Mouse (Mus musculus) kidney, adult 10 weeks (tissue): ENCODE data around the gene Pgc. TPM values are rescaled to one million over a fixed set of nuclear protein-coding genes. Genes with fewer than 3 reads are reported as not detected.

Experiments
- polyA plus RNA-seq: library from polyadenylated mRNA; stranded (reverse); fragments of 350-450 nt; fragmentation: Illumina TruSeq; extraction: RNeasy Lipid Tissue Mini Kit (QIAGEN cat#74804); gene quantifications from one replicate; pipeline ENCODE4 v1.2.3, GENCODE M21; 2014; ENCODE audit warnings: low read depth, low replicate concordance

The Pgc gene
- polyA plus RNA-seq: not detected

DNA sequence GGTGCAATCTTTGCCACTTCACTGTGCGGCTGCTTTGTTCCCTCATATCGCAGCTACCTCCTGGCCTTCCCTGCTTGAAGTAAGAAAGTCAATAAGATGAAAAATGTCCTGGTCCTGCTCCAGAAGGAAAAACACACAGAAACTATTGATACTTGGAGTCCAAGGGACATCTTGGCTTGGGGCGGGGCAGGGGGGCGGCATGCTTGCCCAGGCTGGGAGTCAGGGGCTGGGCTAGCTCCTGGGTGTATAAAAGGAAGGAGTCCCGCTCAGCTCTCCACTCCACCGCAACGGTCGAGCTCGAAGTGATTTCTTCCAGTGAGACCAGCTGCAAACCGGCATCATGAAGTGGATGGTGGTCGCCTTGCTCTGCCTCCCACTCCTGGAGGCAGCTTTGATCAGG lies at the start of gene Pgc:
Gene Pgc, plus strand, starts transcription at position 277 of the 400 bp plus-strand sequence.

DNA sequence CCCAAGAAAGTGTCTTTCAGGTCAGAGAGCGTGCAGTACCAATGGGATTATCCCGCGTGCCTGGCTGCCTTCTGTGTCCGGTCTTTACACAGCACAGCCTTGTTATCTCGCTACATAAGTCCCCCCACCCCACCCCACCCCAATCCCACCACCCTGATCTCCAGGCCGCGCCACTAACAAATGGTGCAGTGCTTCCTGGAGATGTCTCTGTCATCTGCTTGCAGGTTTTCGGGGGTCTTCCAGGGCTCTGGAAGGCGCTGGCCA lies 38.4 kb upstream of the Pgc start, which contains the start of gene Tomm6:
Gene Tomm6, minus strand, starts transcription at position 43 of the 264 bp plus-strand sequence.

DNA sequence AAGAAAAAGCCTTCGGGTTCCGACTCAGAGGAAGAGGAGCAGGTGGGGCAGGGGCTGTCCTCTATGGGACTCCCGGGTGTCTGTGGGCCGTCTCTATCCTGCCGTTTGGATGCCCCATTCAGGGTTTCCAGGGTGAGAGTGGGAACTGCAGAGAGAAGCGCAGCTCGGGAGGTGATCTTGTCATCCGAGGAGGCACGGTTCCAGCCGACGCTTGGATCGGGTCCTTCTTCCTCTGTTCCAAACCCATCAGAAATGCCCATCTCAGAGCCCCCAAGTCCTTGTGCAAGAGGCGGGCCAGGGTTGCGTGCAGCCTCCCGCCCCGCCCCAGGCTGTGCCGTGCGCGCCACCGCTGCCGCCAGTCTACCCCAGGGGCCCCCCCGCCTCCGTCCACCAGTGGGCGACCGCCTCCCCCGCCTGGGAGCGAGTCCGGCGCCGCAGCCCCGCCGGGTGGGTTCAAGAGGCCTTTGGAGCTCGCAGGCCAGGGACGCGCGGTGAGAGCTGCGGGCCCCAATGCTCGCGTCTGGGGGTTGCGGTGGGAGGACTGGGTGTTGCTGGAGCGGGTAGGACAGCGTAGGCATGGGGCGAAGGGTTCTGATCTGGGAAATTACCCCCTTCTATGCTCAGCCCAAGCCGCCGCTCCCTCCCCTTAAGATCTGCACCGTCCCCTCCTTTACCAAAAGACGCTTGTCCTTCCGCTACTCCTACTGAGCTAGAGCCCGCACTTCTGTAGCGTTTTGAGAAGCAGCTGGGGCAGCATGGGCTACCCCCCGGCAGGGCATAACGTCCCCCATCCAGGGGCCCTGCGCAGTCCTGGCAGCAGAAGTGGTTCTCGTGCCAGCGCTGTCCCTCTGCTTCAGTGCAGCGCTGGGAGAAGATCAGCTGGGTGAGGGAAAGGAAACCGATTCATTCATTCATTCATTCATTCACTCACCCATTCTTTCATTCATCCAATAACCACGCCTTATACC lies 37.8 kb upstream of the Pgc start, which contains the start of gene Frs3:
Gene Frs3, plus strand, starts transcription at position 423 of the 968 bp plus-strand sequence.

DNA sequence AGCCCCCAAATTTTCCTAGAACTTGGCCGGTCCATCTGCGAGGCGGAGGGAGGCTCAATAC lies 32.4 kb upstream of the Pgc start, which contains the start of gene Gm21981:
Gene Gm21981, minus strand, starts transcription at position 14 of the 61 bp plus-strand sequence.

DNA sequence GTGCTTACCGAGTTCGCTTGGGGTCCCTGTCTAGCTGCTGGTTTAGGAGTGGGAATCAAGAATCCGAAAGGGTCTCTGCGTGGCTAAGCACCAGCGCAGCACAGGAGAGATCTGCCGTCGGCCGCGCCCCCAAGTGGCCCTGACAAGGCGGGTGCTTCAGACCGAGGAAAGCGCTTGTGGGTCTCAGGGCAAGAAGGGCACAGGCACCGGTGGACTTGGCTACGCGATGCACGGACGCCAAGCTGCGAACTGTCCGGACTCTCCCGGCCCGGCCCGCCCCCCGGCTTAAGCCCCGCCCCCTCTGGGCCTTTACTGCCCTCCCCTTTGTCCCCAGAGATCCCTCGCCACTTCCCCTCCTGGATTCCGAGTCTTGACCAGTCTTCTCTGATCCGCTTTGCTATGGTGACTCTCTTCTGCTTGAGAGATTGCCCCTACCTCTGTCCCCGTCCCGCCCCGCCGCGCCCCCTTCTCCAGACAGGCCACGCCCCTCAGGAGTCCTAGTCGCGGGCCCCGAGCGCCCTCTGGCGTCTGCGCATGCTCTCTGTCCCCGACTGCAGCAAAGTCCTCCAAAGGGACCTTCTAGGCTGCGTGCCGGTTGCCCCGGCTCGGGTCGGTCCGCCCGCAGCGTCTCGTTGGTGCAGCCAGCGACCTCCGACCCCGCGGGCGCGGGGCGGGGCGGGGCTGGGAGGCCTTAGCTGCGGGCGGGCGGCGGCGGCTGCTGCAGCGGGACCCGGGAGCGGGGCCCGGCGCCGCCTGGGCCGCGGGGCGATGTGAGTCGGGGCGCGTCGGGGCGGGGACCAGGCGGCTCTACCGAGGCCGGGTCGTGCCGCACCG lies 31.9 kb upstream of the Pgc start, which contains the start of gene Prickle4:
Gene Prickle4, minus strand, starts transcription at position 234 of the 834 bp plus-strand sequence.

DNA sequence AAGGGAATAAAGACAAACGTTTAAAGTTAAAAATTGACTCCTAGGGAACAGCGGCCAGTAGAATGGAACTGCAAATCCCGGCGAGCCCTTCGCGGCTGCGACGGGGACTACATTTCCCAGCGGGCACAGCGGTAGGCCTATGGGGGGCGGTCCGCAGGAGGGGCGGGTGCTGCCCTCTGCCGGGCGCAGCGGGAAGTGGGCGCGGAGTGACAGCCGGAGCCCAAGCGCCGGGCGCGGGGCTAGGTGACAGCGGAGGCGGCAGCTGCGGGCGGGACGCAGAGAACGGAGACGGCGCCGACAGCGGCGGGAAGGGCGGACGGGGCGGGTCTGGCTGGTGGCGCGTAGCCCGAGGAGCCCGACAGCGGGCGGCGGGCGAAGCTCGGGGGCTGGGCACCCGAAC lies 10.2 kb downstream of the Pgc start, which contains the start of gene Tfeb:
Gene Tfeb, plus strand, starts transcription at position 175 of the 400 bp plus-strand sequence.

Other genes starting within 250 kb of the Pgc start
- 3.5 TPM for gene Taf8, start 224.6 kb upstream of the Pgc start, polyA plus RNA-seq
- gene Ccnd3, start 221.8 kb upstream of the Pgc start, polyA plus RNA-seq: 5.0 TPM
- 1.1 TPM for gene Bysl, start 115.3 kb upstream of the Pgc start, polyA plus RNA-seq
- 10.3 TPM for gene Med20, start 115.3 kb upstream of the Pgc start, polyA plus RNA-seq
- 0.28 TPM for gene Gm20517, start 115.3 kb upstream of the Pgc start, polyA plus RNA-seq
- gene Usp49, start 96.2 kb upstream of the Pgc start, polyA plus RNA-seq: 2.1 TPM
- gene Tomm6, start 38.5 kb upstream of the Pgc start, polyA plus RNA-seq: 19.2 TPM
- 2.4 TPM for gene Frs3, start 37.8 kb upstream of the Pgc start, polyA plus RNA-seq
- not detected for gene Gm21981, start 32.4 kb upstream of the Pgc start, polyA plus RNA-seq
- gene Prickle4, start 32.1 kb upstream of the Pgc start, polyA plus RNA-seq: not detected
- gene Tfeb, start 10.2 kb downstream of the Pgc start, polyA plus RNA-seq: not detected
- gene Mdfi, start 107.8 kb downstream of the Pgc start, polyA plus RNA-seq: not detected
- not detected for gene Foxp4, start 197.8 kb downstream of the Pgc start, polyA plus RNA-seq